Mouse (Mus musculus): ENCODE results near the gene Senp3.
A peak's percentile ranks its signal among the peaks of the same experiment; 100 is the strongest.

The Senp3 gene

GRCm38 (mm10) chr11:69680136-69680855 is 1.6 kb downstream of the Senp3 start:
- DNase-seq (ENCODE audit: low spot score): no peak

- no peak for DNase-seq (ENCODE audit: low spot score)
Observed at GRCm38 (mm10) chr11:69679144-69679543, 2.7 kb downstream of the Senp3 start.

- DNase-seq (ENCODE audit: low spot score): peak; percentile 100
Observed at GRCm38 (mm10) chr11:69672211-69672706, 9.6 kb downstream of the Senp3 start, which contains the start of gene Eif4a1. Gene Eif4a1, minus strand, starts transcription at chr11:69672423.

GRCm38 (mm10) chr11:69671726-69672124 is 10.2 kb downstream of the Senp3 start:
- no peak for DNase-seq (ENCODE audit: low spot score)

- peak; percentile 89 for DNase-seq (ENCODE audit: low spot score)
Observed at GRCm38 (mm10) chr11:69670786-69671725, 10.8 kb downstream of the Senp3 start.

GRCm38 (mm10) chr11:69666665-69667005 is 15.2 kb downstream of the Senp3 start:
- no peak for DNase-seq (ENCODE audit: low spot score)

- peak; percentile 60 for DNase-seq (ENCODE audit: low spot score)
Observed at GRCm38 (mm10) chr11:69665961-69666664, 15.8 kb downstream of the Senp3 start, which contains the start of gene Cd68. Gene Cd68, minus strand, starts transcription at chr11:69666153.

GRCm38 (mm10) chr11:69665457-69665960 is 16.4 kb downstream of the Senp3 start:
- DNase-seq (ENCODE audit: low spot score): no peak

GRCm38 (mm10) chr11:69664841-69665240 is 17.0 kb downstream of the Senp3 start:
- no peak for DNase-seq (ENCODE audit: low spot score)

GRCm38 (mm10) chr11:69663795-69664194 is 18.1 kb downstream of the Senp3 start:
- DNase-seq (ENCODE audit: low spot score): no peak

- DNase-seq (ENCODE audit: low spot score): no peak
Observed at GRCm38 (mm10) chr11:69662967-69663671, 18.8 kb downstream of the Senp3 start.

- peak; percentile 91 for DNase-seq (ENCODE audit: low spot score)
Observed at GRCm38 (mm10) chr11:69662213-69662966, 19.5 kb downstream of the Senp3 start, which contains the start of gene Mpdu1. Gene Mpdu1, minus strand, starts transcription at chr11:69662642.

GRCm38 (mm10) chr11:69661221-69661881 is 20.5 kb downstream of the Senp3 start:
- DNase-seq (ENCODE audit: low spot score): peak; percentile 46

- no peak for DNase-seq (ENCODE audit: low spot score)
Observed at GRCm38 (mm10) chr11:69657462-69657881, 24.4 kb downstream of the Senp3 start.

GRCm38 (mm10) chr11:69656617-69657461 is 25.0 kb downstream of the Senp3 start:
- DNase-seq (ENCODE audit: low spot score): peak; percentile 70

GRCm38 (mm10) chr11:69656065-69656455 is 25.8 kb downstream of the Senp3 start:
- DNase-seq (ENCODE audit: low spot score): no peak

GRCm38 (mm10) chr11:69655264-69656064 is 26.4 kb downstream of the Senp3 start, which contains the start of gene Sox15:
Gene Sox15, plus strand, starts transcription at chr11:69655314.
- DNase-seq (ENCODE audit: low spot score): peak; percentile 58

GRCm38 (mm10) chr11:69654760-69655159 is 27.1 kb downstream of the Senp3 start:
- DNase-seq (ENCODE audit: low spot score): no peak
